Mouse (Mus musculus) lung, embryonic 15.5 days (tissue): ENCODE results near the gene Nr2c2. TPM values are rescaled to one million over a fixed set of nuclear protein-coding genes. Genes with fewer than 3 reads are reported as not detected.
A peak's percentile ranks its signal among the peaks of the same experiment; 100 is the strongest.
"Not testable (repeated sequence)": the region's sequence is repeated elsewhere in the genome, so short reads cannot be mapped to it uniquely, and the experiment has no call there.

Experiments used
- ATAC-seq: fragments of 200-750 bp; cut with Nextera tagmentation; 2 replicates; pipeline ENCODE4 v1.8.0; 2017; ENCODE audit warnings: moderate number of reproducible peaks, borderline replicate concordance; ENCODE audit not compliant: low FRiP score, low TSS enrichment; ENCODE audit errors: extremely low read depth
- H3K27ac ChIP-seq: fragments of 300-500 bp; sonication (generic); 2 replicates; pipeline ENCODE4 v1.5.1; 2015; ENCODE audit warnings: moderate library complexity, mild to moderate bottlenecking, inconsistent platforms
- H3K27me3 ChIP-seq: fragments of 300-500 bp; sonication (generic); 2 replicates; pipeline ENCODE4 v1.6.1; 2015; ENCODE audit warnings: inconsistent platforms
- H3K36me3 ChIP-seq: fragments of 300-500 bp; sonication (generic); 2 replicates; pipeline ENCODE4 v1.6.1; 2015; ENCODE audit warnings: inconsistent platforms
- H3K4me1 ChIP-seq: fragments of 300-500 bp; sonication (generic); 2 replicates; pipeline ENCODE4 v1.6.1; 2015; ENCODE audit warnings: inconsistent platforms
- H3K4me2 ChIP-seq: fragments of 300-500 bp; sonication (generic); 2 replicates; pipeline ENCODE4 v1.6.1; 2015; ENCODE audit warnings: inconsistent platforms, mild to moderate bottlenecking, moderate library complexity
- H3K4me3 ChIP-seq: fragments of 300-500 bp; sonication (generic); 2 replicates; pipeline ENCODE4 v1.5.1; 2015; ENCODE audit warnings: mild to moderate bottlenecking, inconsistent platforms
- H3K9ac ChIP-seq: fragments of 300-500 bp; sonication (generic); 2 replicates; pipeline ENCODE4 v1.6.1; 2015; ENCODE audit warnings: inconsistent platforms
- H3K9me3 ChIP-seq: fragments of 300-500 bp; sonication (generic); 2 replicates; pipeline ENCODE4 v1.6.1; 2016; ENCODE audit warnings: inconsistent platforms
- WGBS: fragments of 180-500 bp; shearing (Covaris S2); methylation state at CpG from one replicate; pipeline ENCODE4 v1.1.7; 2015; 5-methylcytosine and 5-hydroxymethylcytosine counted together
- polyA plus RNA-seq: library from polyadenylated mRNA; unstranded; fragments of >200 nt; fragmentation: Nextera tagmentation; extraction: Ambion mirVana; gene quantifications from 2 replicates; pipeline ENCODE4 v1.2.1, GENCODE M21; 2015

The Nr2c2 gene
- polyA plus RNA-seq, 1 experiment from 2014 or later, result 26.2 TPM

- Histone ChIP-seq H3K4me2 (no peak overlapping the region), H3K4me1 (0 out of 2 replicates have a peak, but pooled peaks cover under 1% of the 10 kb centered on the region), H3K36me3 (no peaks in the 10 kb centered on the region), H3K4me3 (no peak overlapping the region), H3K9ac (no peak overlapping the region), H3K27me3 (no peaks in the 10 kb centered on the region), H3K27ac (no peak overlapping the region), H3K9me3 (no peaks in the 10 kb centered on the region)
- no peak for ATAC-seq
- WGBS, result 73% methylated on average over 3 of the region's 3 CpGs
These were observed 6.3 kb upstream of the Nr2c2 start for GRCm38 (mm10) chr6:92084932-92085331.

DNA sequence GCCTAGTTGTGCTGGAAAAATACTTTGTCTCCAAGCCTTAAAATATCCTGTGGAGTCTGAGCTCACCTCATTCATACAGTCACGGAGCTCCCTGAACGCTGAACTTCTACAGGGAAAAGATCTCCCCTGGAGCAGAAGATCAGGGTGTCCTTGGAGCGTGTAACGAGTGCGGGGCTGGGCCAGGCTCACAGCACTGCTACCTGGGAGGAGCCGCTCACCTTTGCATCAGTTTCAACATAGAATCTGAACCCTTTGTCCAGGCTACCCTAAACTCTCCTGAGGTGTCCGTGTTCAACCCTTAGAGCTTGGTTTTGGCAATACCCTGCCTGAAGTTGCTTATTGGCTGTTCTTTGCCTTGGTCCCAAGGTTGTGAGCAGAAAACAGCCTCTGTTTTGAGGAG, 2.0 kb upstream of the Nr2c2 start:
- peaks cover 18% of the 10 kb centered on the region for H3K4me1 ChIP-seq
- H3K9ac ChIP-seq, H3K4me3 ChIP-seq, H3K36me3 ChIP-seq, H3K9me3 ChIP-seq, ATAC-seq, H3K27me3 ChIP-seq, H3K4me2 ChIP-seq, H3K27ac ChIP-seq: not testable (repeated sequence)
- WGBS, result 89% methylated on average over 7 of the region's 7 CpGs

GRCm38 (mm10) chr6:92089982-92090381, 1.2 kb upstream of the Nr2c2 start:
- Histone ChIP-seq H3K27ac (no peak overlapping the region), H3K9me3 (no peaks in the 10 kb centered on the region), H3K4me1 (peaks cover 24% of the 10 kb centered on the region), H3K36me3 (no peaks in the 10 kb centered on the region), H3K9ac (no peak overlapping the region), H3K27me3 (no peaks in the 10 kb centered on the region), H3K4me3 (no peak overlapping the region), H3K4me2 (peak overlapping the region; percentile 75; the same call in 1 of the 2 replicates)
- no peak for ATAC-seq
- 85% methylated on average over 4 of the region's 4 CpGs for WGBS

GRCm38 (mm10) chr6:92090497-92090896, 693 bp upstream of the Nr2c2 start:
- peaks cover 26% of the 10 kb centered on the region for H3K4me1 ChIP-seq
- peak overlapping the region; percentile 100 for H3K27ac ChIP-seq
- 5% methylated on average over 4 of the region's 4 CpGs for WGBS
- H3K4me2 ChIP-seq, result peak overlapping the region; percentile 75
- H3K9me3 ChIP-seq, result no peaks in the 10 kb centered on the region
- no peak for ATAC-seq
- no peaks in the 10 kb centered on the region for H3K36me3 ChIP-seq
- peak overlapping the region; percentile 96 for H3K9ac ChIP-seq
- H3K27me3 ChIP-seq, result no peaks in the 10 kb centered on the region
- H3K4me3 ChIP-seq, result peak overlapping the region; percentile 98

DNA sequence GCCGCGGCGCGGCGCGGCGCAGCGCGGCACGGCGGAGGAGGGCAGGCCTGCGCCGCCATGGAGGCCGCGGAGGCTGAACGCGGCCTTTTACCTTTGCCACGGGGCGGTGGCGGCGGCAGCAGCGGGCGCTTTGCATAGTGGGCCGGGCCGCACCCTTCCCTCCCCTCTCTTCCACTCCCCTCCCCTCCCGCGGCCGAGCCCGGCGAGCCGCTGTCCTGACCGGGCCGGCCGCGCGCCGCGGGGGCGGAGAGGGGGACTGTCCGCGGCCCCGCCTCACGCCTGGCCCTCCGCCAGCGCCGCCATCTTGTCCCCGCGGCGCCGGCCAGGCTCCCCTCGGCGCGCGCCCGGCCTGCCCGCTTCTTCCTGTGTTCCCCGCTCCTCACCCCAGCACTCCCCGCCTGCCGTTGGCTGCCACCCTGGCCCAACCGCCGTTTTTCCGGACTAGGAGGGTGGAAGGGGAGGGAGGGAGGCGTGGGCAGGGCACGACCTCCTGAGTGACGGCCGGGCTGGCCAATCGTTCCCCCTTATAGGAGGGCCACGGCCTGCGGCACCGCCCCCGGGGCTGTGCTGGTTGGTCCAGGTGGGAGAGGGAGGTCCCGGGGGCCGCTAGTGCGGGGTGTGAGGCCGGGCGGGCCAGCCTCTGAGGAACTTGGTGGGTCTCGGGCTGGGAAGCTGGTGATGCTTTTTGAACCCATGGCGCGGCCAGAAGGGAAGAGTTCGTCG, 738 bp downstream of the Nr2c2 start:
- peak overlapping the region; percentile 96 for H3K9ac ChIP-seq
- WGBS, result under 1% methylated on average over 59 of the region's 81 CpGs
- H3K36me3 ChIP-seq, result no peaks in the 10 kb centered on the region
- H3K9me3 ChIP-seq, result no peaks in the 10 kb centered on the region
- H3K4me2 ChIP-seq, result peak overlapping the region; percentile 75
- peak; percentile 99 for ATAC-seq
- H3K4me3 ChIP-seq, result peak overlapping the region; percentile 98
- peak overlapping the region; percentile 100 for H3K27ac ChIP-seq
- peaks cover 34% of the 10 kb centered on the region for H3K4me1 ChIP-seq
- no peaks in the 10 kb centered on the region for H3K27me3 ChIP-seq

DNA sequence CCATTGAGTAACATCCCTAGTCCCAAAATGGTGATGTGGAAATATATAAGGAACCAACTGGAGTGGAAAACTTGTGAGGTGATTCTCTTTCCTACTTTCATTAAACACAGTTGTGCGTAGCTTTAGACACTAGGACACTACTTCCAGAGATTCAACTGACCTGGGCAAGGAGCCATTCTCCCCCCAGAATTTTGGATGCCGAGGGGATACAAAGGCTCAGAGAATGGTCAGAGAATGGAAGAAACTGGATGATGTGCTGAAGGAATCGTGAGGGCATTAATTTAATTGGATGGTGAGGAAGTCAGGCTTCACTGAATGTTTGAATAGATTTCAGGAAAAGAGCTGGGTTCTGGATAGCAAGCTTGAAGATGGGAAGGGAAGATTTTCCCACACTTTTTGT, 1.5 kb downstream of the Nr2c2 start:
- WGBS, result 22% methylated on average over 3 of the region's 3 CpGs
- peak overlapping the region; percentile 75 for H3K4me2 ChIP-seq
- no peaks in the 10 kb centered on the region for H3K9me3 ChIP-seq
- peak overlapping the region; percentile 100 for H3K27ac ChIP-seq
- no peaks in the 10 kb centered on the region for H3K36me3 ChIP-seq
- H3K27me3 ChIP-seq, result no peaks in the 10 kb centered on the region
- H3K9ac ChIP-seq, result peak overlapping the region; percentile 66
- H3K4me3 ChIP-seq, result peak overlapping the region; percentile 98
- H3K4me1 ChIP-seq, result peaks cover 34% of the 10 kb centered on the region
- ATAC-seq, result no peak

GRCm38 (mm10) chr6:92093869-92094268, 2.7 kb downstream of the Nr2c2 start:
- Histone ChIP-seq H3K9me3 (no peaks in the 10 kb centered on the region), H3K27ac (no peak overlapping the region), H3K27me3 (no peaks in the 10 kb centered on the region), H3K4me3 (no peak overlapping the region), H3K36me3 (no peaks in the 10 kb centered on the region), H3K4me2 (peak overlapping the region; percentile 75; the same call in 1 of the 2 replicates), H3K4me1 (peaks cover 34% of the 10 kb centered on the region), H3K9ac (no peak overlapping the region)
- ATAC-seq, result no peak
- WGBS, result 89% methylated on average over 2 of the region's 2 CpGs

DNA sequence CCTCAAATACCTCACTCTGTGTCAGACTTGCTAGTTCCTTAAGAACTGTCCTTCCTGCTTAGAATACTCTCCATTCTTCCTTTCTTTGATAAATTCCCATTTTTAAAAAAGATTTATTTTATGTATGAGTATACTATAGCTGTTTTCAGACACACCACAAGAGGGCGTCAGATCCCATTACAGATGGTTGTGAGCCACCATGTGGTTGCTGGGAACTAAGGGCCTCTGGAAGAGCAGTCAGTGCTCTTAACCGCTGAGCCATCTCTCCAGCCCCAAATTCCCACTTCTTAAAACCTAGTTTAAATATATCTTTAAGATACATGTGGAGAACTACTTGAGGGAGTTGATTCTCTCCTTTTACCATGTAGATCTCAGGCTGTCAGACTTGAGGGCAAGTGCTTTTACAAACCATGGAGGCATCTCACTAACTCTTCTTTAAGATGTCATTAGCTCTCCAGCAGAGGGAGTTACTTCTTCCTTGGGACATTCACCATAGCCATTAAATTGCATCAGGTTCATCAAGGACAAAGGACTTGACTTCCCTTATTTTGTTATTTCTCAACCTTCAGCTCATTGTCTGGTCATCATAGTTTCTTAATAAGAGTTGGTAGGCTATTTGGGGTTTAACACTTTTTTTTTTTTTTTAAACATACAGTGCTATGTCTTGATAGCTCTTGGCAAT, 9.6 kb downstream of the Nr2c2 start:
- H3K27ac ChIP-seq, result no peak overlapping the region
- no peak overlapping the region for H3K4me3 ChIP-seq
- no peaks in the 10 kb centered on the region for H3K9me3 ChIP-seq
- no peak overlapping the region for H3K4me2 ChIP-seq
- H3K36me3 ChIP-seq, result 0 out of 2 replicates have a peak, but pooled peaks cover 2% of the 10 kb centered on the region
- ATAC-seq, result no peak
- 0 out of 2 replicates have a peak, but pooled peaks cover 7% of the 10 kb centered on the region for H3K4me1 ChIP-seq
- 64% methylated on average over 2 of the region's 2 CpGs for WGBS
- H3K27me3 ChIP-seq, result no peaks in the 10 kb centered on the region
- H3K9ac ChIP-seq, result no peak overlapping the region

DNA sequence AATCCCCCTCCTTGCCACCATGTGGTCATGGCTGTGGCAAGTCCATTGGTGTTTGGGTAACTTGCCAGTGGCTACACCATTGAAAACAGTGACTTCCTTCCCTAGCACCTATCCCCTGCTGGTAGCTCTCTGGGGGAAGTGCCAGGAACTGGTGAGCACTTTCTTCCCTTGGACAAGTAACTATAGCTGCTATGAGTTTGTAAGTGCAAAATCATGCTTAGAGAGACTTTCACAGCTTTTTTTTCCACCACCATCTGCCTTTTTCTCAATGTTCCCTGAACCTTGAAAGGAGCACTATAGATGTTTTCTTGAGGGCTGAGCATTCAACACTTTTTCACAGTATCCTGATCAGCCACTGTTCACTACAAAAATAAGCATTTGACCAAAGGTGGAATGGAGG, 33.4 kb downstream of the Nr2c2 start:
- no peak overlapping the region for H3K4me3 ChIP-seq
- H3K4me1 ChIP-seq, result no peaks in the 10 kb centered on the region
- no peaks in the 10 kb centered on the region for H3K27me3 ChIP-seq
- ATAC-seq, result no peak
- H3K36me3 ChIP-seq, result no peaks in the 10 kb centered on the region
- no peak overlapping the region for H3K4me2 ChIP-seq
- H3K9ac ChIP-seq, result no peak overlapping the region
- no peaks in the 10 kb centered on the region for H3K9me3 ChIP-seq
- H3K27ac ChIP-seq, result no peak overlapping the region

DNA sequence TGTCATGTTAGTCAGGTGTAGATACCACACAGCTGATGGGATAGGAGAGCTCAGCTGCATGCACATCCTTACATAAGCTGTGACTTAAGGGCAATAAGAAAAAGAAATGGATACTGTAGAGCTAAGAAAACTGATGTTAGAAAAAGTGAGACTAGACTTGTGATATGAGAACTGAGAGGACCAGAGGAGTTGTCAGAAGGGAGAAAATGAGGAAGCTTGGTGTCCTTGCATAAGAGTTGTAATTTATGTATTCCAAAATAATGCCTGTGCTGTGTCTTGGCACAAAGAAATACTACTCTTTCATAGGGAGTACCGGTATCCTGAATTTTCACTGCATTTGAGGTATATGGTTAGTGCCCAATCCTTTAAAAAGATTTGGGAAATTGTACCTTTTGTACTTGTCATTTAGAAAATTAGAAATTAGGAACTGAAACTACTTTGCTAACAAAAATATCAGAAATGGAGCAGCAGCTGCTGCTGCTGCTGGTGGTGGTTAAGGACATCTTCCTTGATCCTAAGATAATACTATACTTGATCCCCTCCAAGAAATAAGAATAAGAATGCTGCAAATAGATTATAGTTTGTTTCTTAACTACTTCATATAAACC, 35.8 kb downstream of the Nr2c2 start:
- 88% methylated on average over 1 of the region's 1 CpGs for WGBS
- no peak for ATAC-seq

DNA sequence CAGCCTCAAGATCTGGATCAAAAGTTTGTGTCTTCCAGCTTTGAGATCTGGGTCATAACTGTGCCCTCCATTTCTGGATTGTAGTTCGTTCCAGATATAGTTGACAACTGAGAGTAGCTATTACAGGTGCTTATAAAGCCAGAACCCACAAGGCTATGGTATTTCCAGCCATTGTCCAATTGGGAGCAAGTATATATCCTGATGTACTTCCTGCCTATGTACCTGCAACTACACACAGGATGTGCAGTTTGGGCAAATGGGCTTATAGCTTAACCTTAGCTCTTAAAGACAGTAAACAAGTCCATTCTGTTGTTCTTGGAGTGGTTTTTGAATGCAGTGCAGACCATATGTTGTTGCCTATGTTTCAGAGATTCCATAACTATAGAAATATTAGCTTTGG, 40.3 kb downstream of the Nr2c2 start:
- 0 out of 2 replicates have a peak, but pooled peaks cover 6% of the 10 kb centered on the region for H3K4me1 ChIP-seq
- no peak overlapping the region for H3K4me2 ChIP-seq
- H3K27ac ChIP-seq, result no peak overlapping the region
- no peaks in the 10 kb centered on the region for H3K36me3 ChIP-seq
- 90% methylated on average over 1 of the region's 1 CpGs for whole genome bisulfite sequencing
- no peak for ATAC-seq
- no peaks in the 10 kb centered on the region for H3K9me3 ChIP-seq
- no peaks in the 10 kb centered on the region for H3K27me3 ChIP-seq
- H3K9ac ChIP-seq, result no peak overlapping the region
- H3K4me3 ChIP-seq, result no peak overlapping the region

More for the DNA sequence above, 35.8 kb downstream of the Nr2c2 start:
- no peaks in the 10 kb centered on the region for H3K9me3 ChIP-seq
- no peak overlapping the region for H3K4me3 ChIP-seq
- no peak overlapping the region for H3K27ac ChIP-seq
- H3K9ac ChIP-seq, result no peak overlapping the region
- H3K36me3 ChIP-seq, result no peaks in the 10 kb centered on the region
- no peaks in the 10 kb centered on the region for H3K27me3 ChIP-seq
- H3K4me2 ChIP-seq, result no peak overlapping the region
- 0 out of 2 replicates have a peak, but pooled peaks cover 4% of the 10 kb centered on the region for H3K4me1 ChIP-seq
